Mouse (Mus musculus) MEL (cell line): ENCODE measurements around the gene Masp1. TPM values are rescaled to one million over a fixed set of nuclear protein-coding genes. Genes with fewer than 3 reads are reported as not detected.

Experiments
- DNase-seq: peaks from one replicate; pipeline ENCODE4 v3.0.0; 2011; ENCODE audit warnings: low read depth, low spot score
- H3K27ac ChIP-seq: 2 replicates; pipeline ENCODE4 v1.5.1; 2012; ENCODE audit warnings: low read depth, mild to moderate bottlenecking, control low read depth, low read length, moderate library complexity; ENCODE audit not compliant: control insufficient read depth
- H3K27me3 ChIP-seq, 2 experiments: fragments of 150-350 bp in 1 of 2; sonication (generic) in 1 of 2; 2 replicates each; pipeline ENCODE4 v1.6.1; 2012; ENCODE audit warnings: low read length in 2 of 2, mild to moderate bottlenecking in 2 of 2, improper control_type of control experiment in 1 of 2, moderate library complexity in 1 of 2; ENCODE audit not compliant: insufficient read depth in 2 of 2, control insufficient read depth in 1 of 2
- H3K36me3 ChIP-seq, 2 experiments: 2 replicates each; pipeline ENCODE4 v1.6.1; 2012 to 2014; ENCODE audit warnings: low read length in 2 of 2, improper control_type of control experiment in 1 of 2, inconsistent platforms in 1 of 2, mild to moderate bottlenecking in 1 of 2; ENCODE audit not compliant: insufficient read depth in 2 of 2, control insufficient read depth in 1 of 2
- H3K4me1 ChIP-seq, 2 experiments: fragments of 150-350 bp in 1 of 2; sonication (generic) in 1 of 2; 2 replicates each; pipeline ENCODE4 v1.6.1; 2012; ENCODE audit warnings: low read length in 2 of 2, improper control_type of control experiment in 1 of 2, mild to moderate bottlenecking in 1 of 2; ENCODE audit not compliant: insufficient read depth in 2 of 2, control insufficient read depth in 1 of 2
- H3K4me3 ChIP-seq, 2 experiments: fragments of 150-350 bp in 1 of 2; sonication (generic) in 1 of 2; 2 replicates each; pipeline ENCODE4 v1.5.1; 2012; ENCODE audit warnings: low read depth in 2 of 2, low read length in 2 of 2, mild to moderate bottlenecking in 2 of 2, moderate library complexity in 2 of 2, control low read depth in 1 of 2, improper control_type of control experiment in 1 of 2; ENCODE audit not compliant: control insufficient read depth in 1 of 2, insufficient read depth in 1 of 2
- H3K79me2 ChIP-seq: 2 replicates; pipeline ENCODE4 v1.6.1; 2012; ENCODE audit warnings: mild to moderate bottlenecking, low read length, moderate library complexity; ENCODE audit not compliant: control insufficient read depth, poor library complexity, insufficient read depth
- H3K9ac ChIP-seq: 2 replicates; pipeline ENCODE4 v1.6.1; 2012; ENCODE audit warnings: low read depth, mild to moderate bottlenecking, control low read depth, low read length, moderate library complexity; ENCODE audit not compliant: control insufficient read depth, poor library complexity, severe bottlenecking
- H3K9me3 ChIP-seq: fragments of 150-350 bp; sonication (generic); replicated peaks from 2 replicates; pipeline ENCODE4 v1.6.1; 2012; ENCODE audit warnings: mild to moderate bottlenecking, low read length, improper control_type of control experiment, moderate library complexity; ENCODE audit not compliant: insufficient read depth
- CHD1 ChIP-seq: IDR thresholded peaks from 2 replicates; pipeline ENCODE4 v1.6.1; 2012; ENCODE audit warnings: low read depth, mild to moderate bottlenecking, inconsistent platforms, low read length, improper control_type of control experiment
- CHD2 ChIP-seq: IDR thresholded peaks from 2 replicates; pipeline ENCODE4 v1.6.1; 2011; ENCODE audit warnings: low read length, improper control_type of control experiment
- CTCF ChIP-seq, 3 experiments: IDR thresholded peaks in 2 of 3; conservative IDR thresholded peaks in 1 of 3; 2 replicates each; pipeline ENCODE4 v1.5.1; 2011 to 2012; ENCODE audit warnings: low read length in 3 of 3, low read depth in 2 of 3, mild to moderate bottlenecking in 2 of 3, improper control_type of control experiment in 1 of 3, inconsistent platforms in 1 of 3, mixed read lengths in 1 of 3, moderate library complexity in 1 of 3; ENCODE audit not compliant: control insufficient read depth in 1 of 3, insufficient read depth in 1 of 3, poor library complexity in 1 of 3, severe bottlenecking in 1 of 3
- E2F4 ChIP-seq: IDR thresholded peaks from 2 replicates; pipeline ENCODE4 v1.6.1; 2011; ENCODE audit warnings: low read depth, low read length, improper control_type of control experiment, borderline replicate concordance
- GATA1 ChIP-seq: IDR thresholded peaks from 2 replicates; pipeline ENCODE4 v1.6.1; 2011; ENCODE audit warnings: low read depth, low read length, improper control_type of control experiment
- MAX ChIP-seq: IDR thresholded peaks from 2 replicates; pipeline ENCODE4 v1.6.1; 2011; ENCODE audit warnings: low read length, improper control_type of control experiment
- MXI1 ChIP-seq: IDR thresholded peaks from 2 replicates; pipeline ENCODE4 v1.6.1; 2011; ENCODE audit warnings: mild to moderate bottlenecking, low read depth, low read length, improper control_type of control experiment
- NRF1 ChIP-seq: IDR thresholded peaks from 2 replicates; pipeline ENCODE4 v1.6.1; 2014; ENCODE audit warnings: low read depth, mild to moderate bottlenecking, inconsistent platforms, low read length, improper control_type of control experiment, moderate library complexity; ENCODE audit not compliant: poor library complexity, insufficient read depth, severe bottlenecking
- POLR2A ChIP-seq, 2 experiments: IDR thresholded peaks; 2 replicates each; pipeline ENCODE4 v1.6.1; 2011 to 2012; ENCODE audit warnings: low read length in 2 of 2, mild to moderate bottlenecking in 2 of 2, control low read depth in 1 of 2, improper control_type of control experiment in 1 of 2, low read depth in 1 of 2, moderate library complexity in 1 of 2; ENCODE audit not compliant: control insufficient read depth in 1 of 2, insufficient read depth in 1 of 2, poor library complexity in 1 of 2
- RCOR1 ChIP-seq: IDR thresholded peaks from 2 replicates; pipeline ENCODE4 v1.6.1; 2012; ENCODE audit warnings: low read depth, mild to moderate bottlenecking, inconsistent platforms, low read length, improper control_type of control experiment
- SMC3 ChIP-seq: IDR thresholded peaks from 2 replicates; pipeline ENCODE4 v1.6.1; 2011; ENCODE audit warnings: low read depth, low read length, improper control_type of control experiment
- TBP ChIP-seq: IDR thresholded peaks from 2 replicates; pipeline ENCODE4 v1.8.0; 2011; ENCODE audit warnings: low read depth, low read length, improper control_type of control experiment
- TCF12 ChIP-seq: IDR thresholded peaks from 2 replicates; pipeline ENCODE4 v1.6.1; 2014; ENCODE audit warnings: low read depth, mild to moderate bottlenecking, inconsistent platforms, low read length, improper control_type of control experiment, moderate library complexity
- UBTF ChIP-seq: IDR thresholded peaks from 2 replicates; pipeline ENCODE4 v1.6.1; 2012; ENCODE audit warnings: low read depth, mild to moderate bottlenecking, inconsistent platforms, low read length, improper control_type of control experiment, moderate library complexity, borderline replicate concordance; ENCODE audit not compliant: insufficient read depth
- USF1 ChIP-seq: IDR thresholded peaks from 2 replicates; pipeline ENCODE4 v1.6.1; 2014; ENCODE audit warnings: low read depth, mild to moderate bottlenecking, inconsistent platforms, low read length, improper control_type of control experiment, moderate library complexity
- ZKSCAN1 ChIP-seq: IDR thresholded peaks from 2 replicates; pipeline ENCODE4 v1.6.1; 2012; ENCODE audit warnings: low read depth, mild to moderate bottlenecking, inconsistent platforms, low read length, improper control_type of control experiment, moderate library complexity
- ZNF384 ChIP-seq: IDR thresholded peaks from 2 replicates; pipeline ENCODE4 v1.6.1; 2012; ENCODE audit warnings: low read depth, mild to moderate bottlenecking, inconsistent platforms, low read length, improper control_type of control experiment
- polyA plus RNA-seq, 2 experiments: library from polyadenylated mRNA; stranded (reverse) in 1 of 2; unstranded in 1 of 2; fragments of >175 nt in 1 of 2; fragments of >200 nt in 1 of 2; gene quantifications; 2 replicates each; pipeline versions ENCODE4 v1.2.1 to v1.2.4; 2012; ENCODE audit warnings: low replicate concordance in 2 of 2, low read depth in 1 of 2; ENCODE audit not compliant: insufficient read length in 2 of 2, insufficient read depth in 1 of 2, missing spikeins in 1 of 2
- total RNA-seq: library from RNA; depleted of rRNA; stranded (reverse); fragments of 300-350 nt; gene quantifications from 2 replicates; pipeline ENCODE4 v1.2.3, GENCODE M21; 2012

The Masp1 gene
- total and polyA plus RNA-seq, 3 experiments, result not detected

- Histone ChIP-seq H3K27ac (no peak overlapping the region), H3K79me2 (no peaks in the 10 kb centered on the region), H3K4me1 (no peaks in the 10 kb centered on the region), H3K27me3 (no peaks in the 10 kb centered on the region), H3K4me3 (no peak overlapping the region), H3K36me3 (no peaks in the 10 kb centered on the region), H3K9me3 (no peaks in the 10 kb centered on the region), H3K9ac (no peak overlapping the region)
- TF ChIP-seq GATA1 (no peak), MAX (no peak), NRF1 (no peak), USF1 (no peak), E2F4 (no peak), MXI1 (no peak), RCOR1 (no peak), SMC3 (no peak), CHD1 (no peak), ZKSCAN1 (no peak)
- DNase-seq, result no peak
These were observed 48.6 kb downstream of the Masp1 start for GRCm38 (mm10) chr16:23472046-23472445.

DNA sequence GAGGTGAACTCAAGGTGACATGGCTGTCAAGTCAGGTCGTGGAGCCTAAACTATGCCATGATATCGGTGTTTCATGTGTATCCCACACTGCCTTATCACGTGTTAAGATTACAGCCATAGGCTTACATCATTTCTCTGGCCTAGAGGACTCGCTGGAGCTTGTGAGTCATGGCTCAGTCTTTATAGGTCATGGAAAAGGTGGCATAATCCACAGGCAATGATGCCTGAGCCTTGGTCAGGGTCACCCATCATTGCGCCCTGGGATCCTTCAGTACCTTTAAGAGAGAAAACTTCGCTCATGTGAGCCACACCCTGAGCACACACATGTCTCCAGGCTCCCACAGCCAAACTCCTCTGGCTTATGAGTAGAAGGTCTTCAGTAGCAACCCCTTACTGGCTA, 49.1 kb downstream of the Masp1 start:
- no peaks in the 10 kb centered on the region for H3K4me1 ChIP-seq
- H3K9me3 ChIP-seq, result no peaks in the 10 kb centered on the region
- H3K27ac ChIP-seq, result no peak overlapping the region
- no peak for DNase-seq
- H3K4me3 ChIP-seq, result no peak overlapping the region
- TF ChIP-seq TCF12 (no peak), MAX (no peak), CHD2 (no peak), TBP (no peak), RCOR1 (no peak), ZNF384 (no peak), POLR2A (IDR thresholded peaks at IDR 0.05; ENCODE audit: control insufficient read depth in 1 of 2, insufficient read depth in 1 of 2, low read depth in 1 of 2, low read length in 2 of 2, poor library complexity in 1 of 2) (no peak), UBTF (no peak), CHD1 (no peak), CTCF (IDR thresholded peaks at IDR 0.05 in 2 of 3, conservative IDR thresholded peaks at IDR 0.05 in 1 of 3; ENCODE audit: control insufficient read depth in 1 of 3, insufficient read depth in 1 of 3, low read depth in 2 of 3, low read length in 3 of 3, poor library complexity in 1 of 3, severe bottlenecking in 1 of 3) (no peak)
- TF ChIP-seq, all 39 proteins: peak for 0
- H3K36me3 ChIP-seq, result no peaks in the 10 kb centered on the region
- no peaks in the 10 kb centered on the region for H3K27me3 ChIP-seq
- no peaks in the 10 kb centered on the region for H3K79me2 ChIP-seq
- no peak overlapping the region for H3K9ac ChIP-seq
